Mouse (Mus musculus) lung, postnatal 0 days (tissue): ENCODE measurements at regions not wholly inside any gene's neighbourhood (a gene's known extent, or its start where the extent isn't known, plus 50 kb on each side); places are given as distances from the start of the nearest gene placed in this dataset.

ENCODE experiments used
- CTCF ChIP-seq: IDR thresholded peaks from 2 replicates; pipeline ENCODE4 v1.5.1; 2016; ENCODE audit warnings: antibody characterized with exemption, mild to moderate bottlenecking
- EP300 ChIP-seq: IDR thresholded peaks from 2 replicates; pipeline ENCODE4 v1.6.1; 2016; ENCODE audit warnings: antibody characterized with exemption, mild to moderate bottlenecking, control low read depth

- no peak for TF ChIP-seq CTCF
- no peak for TF ChIP-seq EP300
These were observed 150.1 kb upstream of the Actbl2 start for GRCm38 (mm10) chr13:111104567-111105219.
